Mouse (Mus musculus) ES-Bruce4 (cell line): ENCODE measurements around the gene Syngr1. TPM values are rescaled to one million over a fixed set of nuclear protein-coding genes. Genes with fewer than 3 reads are reported as not detected.

Experiments
- H3K27ac ChIP-seq: 2 replicates; pipeline ENCODE4 v1.5.1; 2012; ENCODE audit warnings: low read length, inconsistent platforms; ENCODE audit not compliant: insufficient read depth
- H3K27me3 ChIP-seq: 2 replicates; pipeline ENCODE4 v1.6.1; 2012; ENCODE audit warnings: mild to moderate bottlenecking, low read length, inconsistent platforms; ENCODE audit not compliant: control insufficient read depth, poor library complexity, insufficient read depth, severe bottlenecking
- H3K36me3 ChIP-seq: 2 replicates; pipeline ENCODE4 v1.6.1; 2012; ENCODE audit warnings: inconsistent platforms, mild to moderate bottlenecking, low read length, moderate library complexity; ENCODE audit not compliant: control insufficient read depth, poor library complexity, insufficient read depth, severe bottlenecking
- H3K4me1 ChIP-seq: one replicate; pipeline ENCODE4 v1.8.1; 2011; ENCODE audit warnings: low read length; ENCODE audit not compliant: control insufficient read depth, insufficient read depth
- H3K4me3 ChIP-seq: 2 replicates; pipeline ENCODE4 v1.5.1; 2011; ENCODE audit warnings: low read depth, mild to moderate bottlenecking, low read length
- H3K9ac ChIP-seq: 2 replicates; pipeline ENCODE4 v1.6.1; 2012; ENCODE audit warnings: low read depth, mild to moderate bottlenecking, inconsistent platforms; ENCODE audit not compliant: poor library complexity, severe bottlenecking
- H3K9me3 ChIP-seq: replicated peaks from 2 replicates; pipeline ENCODE4 v1.6.1; 2012; ENCODE audit warnings: mild to moderate bottlenecking, low read length, inconsistent platforms; ENCODE audit not compliant: control insufficient read depth, poor library complexity, insufficient read depth, severe bottlenecking
- CTCF ChIP-seq: IDR thresholded peaks from one replicate; pipeline ENCODE4 v1.8.1; 2011; ENCODE audit warnings: low read depth, low read length
- EP300 ChIP-seq: IDR thresholded peaks from 2 replicates; pipeline ENCODE4 v1.6.1; 2011; ENCODE audit warnings: low read depth, low read length; ENCODE audit not compliant: insufficient read depth
- POLR2A ChIP-seq: IDR thresholded peaks from one replicate; pipeline ENCODE4 v1.8.1; 2011; ENCODE audit warnings: low read length; ENCODE audit not compliant: insufficient read depth
- polyA plus RNA-seq: library from polyadenylated mRNA; stranded (reverse); fragments of >200 nt; gene quantifications from 2 replicates; pipeline ENCODE4 v1.2.4, GENCODE M21; 2011; ENCODE audit warnings: low read depth; ENCODE audit not compliant: missing spikeins, insufficient read depth, insufficient read length

Syngr1 gene
- polyA plus RNA-seq, 1 experiment, result 32.3 TPM

- Histone ChIP-seq H3K27me3 (no peaks in the 10 kb centered on the region), H3K9me3 (peaks cover 3% of the 10 kb centered on the region; the same call in 1 of the 2 replicates), H3K9ac (no peak overlapping the region), H3K27ac (no peak overlapping the region), H3K4me3 (no peak overlapping the region), H3K4me1 (peaks cover 2% of the 10 kb centered on the region), H3K36me3 (peaks cover 10% of the 10 kb centered on the region)
- TF ChIP-seq EP300 (no peak), POLR2A (no peak), CTCF (no peak)
Measured at GRCm38 (mm10) chr15:80145397-80145796, 54.3 kb downstream of the Syngr1 start.

DNA sequence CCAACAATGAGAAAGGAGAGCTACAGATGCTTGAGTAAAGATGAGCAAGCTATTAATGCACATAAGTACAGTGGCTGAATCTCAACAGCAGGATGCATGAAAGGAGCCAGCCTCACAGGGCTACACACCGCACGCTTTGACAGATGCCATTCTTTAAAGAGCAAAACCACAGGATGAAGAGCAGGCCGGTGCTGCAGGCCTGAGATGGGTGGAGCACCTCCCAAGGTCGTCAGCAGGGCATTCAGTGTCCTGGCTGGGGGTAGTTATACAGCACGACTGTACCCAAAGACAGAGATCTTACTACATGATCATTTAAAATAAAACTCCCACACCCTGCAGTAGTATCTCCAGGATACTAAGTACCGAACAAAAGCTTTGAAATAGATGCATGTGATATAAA, 55.0 kb downstream of the Syngr1 start:
- Histone ChIP-seq H3K9ac (no peak overlapping the region), H3K27ac (no peak overlapping the region), H3K4me3 (no peak overlapping the region), H3K4me1 (peaks cover 2% of the 10 kb centered on the region), H3K36me3 (peaks cover 6% of the 10 kb centered on the region), H3K27me3 (no peaks in the 10 kb centered on the region), H3K9me3 (peaks cover 3% of the 10 kb centered on the region; the same call in 1 of the 2 replicates)
- TF ChIP-seq EP300 (no peak), POLR2A (no peak), CTCF (no peak)

DNA sequence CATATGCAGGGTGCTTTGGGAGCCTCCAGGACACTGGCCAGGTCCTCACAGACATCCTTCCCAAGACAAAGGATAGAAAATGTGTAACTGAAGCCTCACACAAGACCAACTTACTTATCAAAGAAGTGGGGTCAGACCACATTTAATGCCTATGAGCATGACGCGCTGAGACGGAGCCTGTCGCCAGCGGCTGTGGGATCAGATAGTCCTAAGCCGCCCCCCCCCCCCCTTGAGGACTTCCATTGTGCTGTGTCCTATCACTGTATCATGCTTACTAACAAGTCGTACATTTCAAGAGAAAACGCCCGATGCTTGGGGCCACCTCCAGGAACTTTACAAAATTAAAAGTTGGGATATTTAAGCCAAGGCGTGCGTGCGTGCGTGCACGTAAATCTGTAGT, 56.0 kb downstream of the Syngr1 start:
- Histone ChIP-seq H3K4me3 (no peak overlapping the region), H3K36me3 (peaks cover 2% of the 10 kb centered on the region; the same call in 1 of the 2 replicates), H3K9ac (no peak overlapping the region), H3K27me3 (no peaks in the 10 kb centered on the region), H3K4me1 (peaks cover 2% of the 10 kb centered on the region), H3K27ac (no peak overlapping the region), H3K9me3 (0 out of 2 replicates have a peak, but pooled peaks cover under 1% of the 10 kb centered on the region)
- TF ChIP-seq EP300, result no peak
- no peak for TF ChIP-seq CTCF
- TF ChIP-seq POLR2A, result no peak

GRCm38 (mm10) chr15:80147511-80147910, 56.4 kb downstream of the Syngr1 start:
- Histone ChIP-seq H3K36me3 (peaks cover 2% of the 10 kb centered on the region; the same call in 1 of the 2 replicates), H3K27me3 (no peaks in the 10 kb centered on the region), H3K9ac (no peak overlapping the region), H3K4me3 (no peak overlapping the region), H3K27ac (no peak overlapping the region), H3K4me1 (peaks cover 2% of the 10 kb centered on the region), H3K9me3 (no peaks in the 10 kb centered on the region)
- TF ChIP-seq CTCF (no peak), POLR2A (no peak), EP300 (no peak)

DNA sequence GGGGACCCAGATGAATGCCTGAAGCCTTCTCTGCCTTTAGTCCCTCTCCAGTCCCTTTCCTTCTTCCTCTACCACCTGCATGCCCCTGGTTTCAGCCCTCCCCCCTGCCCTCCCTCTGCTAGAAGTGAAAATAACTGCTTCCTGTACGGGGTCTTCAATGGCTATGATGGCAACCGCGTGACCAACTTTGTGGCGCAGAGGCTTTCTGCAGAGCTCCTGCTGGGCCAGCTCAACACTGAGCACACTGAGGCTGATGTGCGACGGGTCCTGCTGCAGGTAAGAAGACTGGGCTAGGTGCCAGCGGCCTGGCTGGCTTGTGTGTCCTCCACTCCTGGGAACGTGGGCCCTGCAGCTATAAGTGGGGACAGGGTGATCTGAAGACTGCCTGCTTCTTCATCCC, 57.4 kb downstream of the Syngr1 start:
- no peak for TF ChIP-seq POLR2A
- no peak for TF ChIP-seq EP300
- TF ChIP-seq CTCF, result no peak
- no peaks in the 10 kb centered on the region for H3K9me3 ChIP-seq
- no peaks in the 10 kb centered on the region; the same call in 1 of the 2 replicates for H3K36me3 ChIP-seq
- no peaks in the 10 kb centered on the region for H3K27me3 ChIP-seq
- H3K4me3 ChIP-seq, result no peak overlapping the region
- no peak overlapping the region for H3K9ac ChIP-seq
- H3K27ac ChIP-seq, result no peak overlapping the region
- H3K4me1 ChIP-seq, result peaks cover 2% of the 10 kb centered on the region

DNA sequence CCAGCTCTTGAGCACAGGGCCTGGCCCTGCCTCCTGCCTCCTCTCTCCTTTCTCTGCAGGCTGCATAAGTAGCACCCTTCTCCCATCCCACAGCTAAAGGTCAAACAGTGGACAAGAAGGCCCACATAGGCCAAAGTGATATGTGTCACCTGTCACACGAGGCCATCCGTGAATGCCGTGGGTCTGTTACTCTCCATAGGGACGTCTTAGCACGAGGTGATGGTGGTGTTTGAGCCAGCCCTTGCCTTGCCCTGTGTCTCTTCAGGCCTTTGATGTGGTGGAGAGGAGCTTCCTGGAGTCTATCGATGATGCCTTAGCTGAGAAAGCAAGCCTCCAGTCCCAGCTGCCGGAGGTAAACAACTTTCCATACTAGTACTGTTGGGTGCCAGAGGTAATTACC, 58.4 kb downstream of the Syngr1 start:
- Histone ChIP-seq H3K9me3 (no peaks in the 10 kb centered on the region), H3K27ac (no peak overlapping the region), H3K9ac (no peak overlapping the region), H3K4me1 (peaks cover 2% of the 10 kb centered on the region), H3K4me3 (no peak overlapping the region), H3K27me3 (no peaks in the 10 kb centered on the region), H3K36me3 (no peaks in the 10 kb centered on the region; the same call in 1 of the 2 replicates)
- TF ChIP-seq EP300 (no peak), CTCF (no peak), POLR2A (no peak)

GRCm38 (mm10) chr15:80152663-80153062, 61.5 kb downstream of the Syngr1 start:
- Histone ChIP-seq H3K4me1 (no peaks in the 10 kb centered on the region), H3K9ac (no peak overlapping the region), H3K4me3 (no peak overlapping the region), H3K27ac (no peak overlapping the region), H3K9me3 (no peaks in the 10 kb centered on the region), H3K27me3 (no peaks in the 10 kb centered on the region), H3K36me3 (no peaks in the 10 kb centered on the region; the same call in 1 of the 2 replicates)
- TF ChIP-seq POLR2A (no peak), EP300 (no peak), CTCF (no peak)
